ENCODE assay signal across 26 mouse cellular contexts in genomic region chr14:119037755-119038154, GRCm38 (mm10).
DNase-seq lines count a peak whose midpoint lies in the region; ATAC-seq and TF ChIP-seq lines count a peak whose summit lies in the region.
"Had no signal": no experiment of that assay in that cellular context is flagged by ENCODE, and none has a peak within 500 bp of the region (broad histone marks: within the 10 kb centered on the region; RNA-seq: fewer than 3 reads in every experiment).

No protein-coding gene starts in this region.

- TF ChIP-seq CTCF in brain, embryonic 14.5 days (IDR thresholded peaks at IDR 0.05; ENCODE audit: borderline replicate concordance, extremely low read depth, insufficient read depth, insufficient read length) = no peak

- H3K36me3 ChIP-seq in midbrain, embryonic 10.5 days = peaks cover 44% of the 10 kb centered on the region
- H3K36me3 ChIP-seq in midbrain, embryonic 13.5 days = peaks cover 29% of the 10 kb centered on the region
- H3K36me3 ChIP-seq: stomach, embryonic 15.5 days had no signal

- H3K9ac ChIP-seq in midbrain, embryonic 13.5 days (replicated peaks) = no peak overlapping the region
- H3K9ac ChIP-seq: embryonic facial prominence, embryonic 13.5 days; forebrain, embryonic 13.5 days; heart, embryonic 12.5 days; hindbrain, embryonic 12.5 days; kidney, embryonic 15.5 days; limb, embryonic 13.5 days; lung, embryonic 15.5 days; stomach, embryonic 15.5 days had no signal

- peaks cover 15% of the 10 kb centered on the region for H3K4me1 ChIP-seq in midbrain, embryonic 10.5 days
- peaks cover 7% of the 10 kb centered on the region; the same call in 1 of the 2 replicates for H3K4me1 ChIP-seq in midbrain, embryonic 13.5 days (replicated peaks)
- H3K4me1 ChIP-seq: embryonic facial prominence, embryonic 13.5 days; forebrain, embryonic 13.5 days; heart, embryonic 12.5 days; kidney, embryonic 15.5 days; limb, embryonic 13.5 days; stomach, embryonic 15.5 days had no signal

- no peak for TF ChIP-seq POLR2A in brain, embryonic 14.5 days (IDR thresholded peaks at IDR 0.05; ENCODE audit: borderline replicate concordance, extremely low read depth, insufficient read depth, insufficient read length, poor library complexity, severe bottlenecking)

- no peak overlapping the region for H3K4me3 ChIP-seq in midbrain, embryonic 10.5 days
- H3K4me3 ChIP-seq in midbrain, embryonic 13.5 days (replicated peaks) = no peak overlapping the region
- H3K4me3 ChIP-seq: embryonic facial prominence, embryonic 13.5 days; forebrain, embryonic 13.5 days; heart, embryonic 12.5 days; hindbrain, embryonic 12.5 days; kidney, embryonic 15.5 days; limb, embryonic 13.5 days; lung, embryonic 15.5 days; stomach, embryonic 15.5 days had no signal

- peak; percentile 41 for DNase-seq in heart, adult 11 months
- DNase-seq in heart, postnatal 10 days = no peak
- DNase-seq in midbrain, embryonic 10.5 days (ENCODE audit: low spot score) = peak; percentile 68
- peak; percentile 35 for DNase-seq in brain, embryonic 14.5 days (ENCODE audit: low read depth)
- peak; percentile 35 for DNase-seq in embryo, embryonic 9.5 days (ENCODE audit: extremely low spot score)
- no peak for DNase-seq in adrenal gland, postnatal 14 days
- DNase-seq: adrenal gland, postnatal 36 days; cerebellum, adult 2 months; cerebellum, postnatal 14 days; gastrocnemius, postnatal 14 days; heart, adult 18-20 months; kidney, postnatal 4 days; retina, postnatal 1 day; right cerebral cortex, postnatal 25 days had no signal

- H3K9me3 ChIP-seq in midbrain, embryonic 10.5 days (replicated peaks) = no peaks in the 10 kb centered on the region
- no peaks in the 10 kb centered on the region for H3K9me3 ChIP-seq in midbrain, embryonic 13.5 days
- H3K9me3 ChIP-seq: embryonic facial prominence, embryonic 13.5 days; forebrain, embryonic 13.5 days; heart, embryonic 12.5 days; hindbrain, embryonic 12.5 days; kidney, embryonic 15.5 days; limb, embryonic 13.5 days; lung, embryonic 15.5 days; stomach, embryonic 15.5 days had no signal

- 0 out of 2 replicates have a peak overlapping the region, but pooled peaks have one; percentile 50 for H3K27ac ChIP-seq in midbrain, embryonic 10.5 days (replicated peaks)
- H3K27ac ChIP-seq in midbrain, embryonic 13.5 days = no peak overlapping the region
- H3K27ac ChIP-seq: embryonic facial prominence, embryonic 13.5 days; forebrain, embryonic 13.5 days; hindbrain, embryonic 12.5 days; kidney, embryonic 15.5 days; limb, embryonic 13.5 days; lung, embryonic 15.5 days; stomach, embryonic 15.5 days had no signal

- 24% methylated on average over 3 of the region's 3 CpGs for WGBS in midbrain, embryonic 10.5 days
- 7% methylated on average over 3 of the region's 3 CpGs for WGBS in midbrain, embryonic 13.5 days

- ATAC-seq in midbrain, embryonic 13.5 days = no peak
- ATAC-seq: forebrain, embryonic 13.5 days; intestine, postnatal 0 days; Patski had no signal

- H3K4me2 ChIP-seq in midbrain, embryonic 13.5 days (replicated peaks) = no peak overlapping the region
- H3K4me2 ChIP-seq: embryonic facial prominence, embryonic 13.5 days; forebrain, embryonic 13.5 days; heart, embryonic 12.5 days; hindbrain, embryonic 12.5 days; kidney, embryonic 15.5 days; limb, embryonic 13.5 days; liver, embryonic 11.5 days; lung, embryonic 15.5 days; stomach, embryonic 15.5 days had no signal

- intact Hi-C loops in heart, postnatal 10 days (cut with DNase I) = no loop called here

- no peaks in the 10 kb centered on the region for H3K27me3 ChIP-seq in midbrain, embryonic 10.5 days (ENCODE audit: low read depth, poor library complexity, severe bottlenecking)
- no peaks in the 10 kb centered on the region for H3K27me3 ChIP-seq in midbrain, embryonic 13.5 days
- H3K27me3 ChIP-seq: embryonic facial prominence, embryonic 13.5 days; forebrain, embryonic 13.5 days; heart, embryonic 12.5 days; hindbrain, embryonic 12.5 days; kidney, embryonic 15.5 days; limb, embryonic 13.5 days; lung, embryonic 15.5 days; Patski; stomach, embryonic 15.5 days had no signal

Comparison
In these comparisons a context has a peak if more than half of its experiments do, and no peak if none do; other contexts are left out.
1. DNase-seq: peak in heart, adult 11 months (single experiment), midbrain, embryonic 10.5 days (single experiment), brain, embryonic 14.5 days (single experiment) and embryo, embryonic 9.5 days (single experiment); none in heart, postnatal 10 days (0 of 2) and adrenal gland, postnatal 14 days (single experiment).